ENCODE assay signal across 9 mouse cellular contexts in genomic region chr1:87608416-87609046, GRCm38 (mm10). TPM values are rescaled to one million over a fixed set of nuclear protein-coding genes. Genes with fewer than 3 reads are reported as not detected.
DNase-seq lines count a peak whose midpoint lies in the region; ATAC-seq and TF ChIP-seq lines count a peak whose summit lies in the region.
"Had no signal": no experiment of that assay in that cellular context is flagged by ENCODE, and none has a peak within 500 bp of the region (broad histone marks: within the 10 kb centered on the region; RNA-seq: fewer than 3 reads in every experiment).

No protein-coding gene starts in this region.

- H3K36me3 ChIP-seq in hindbrain, embryonic 11.5 days (ENCODE audit: control insufficient read depth, insufficient read depth, low read length), result no peaks in the 10 kb centered on the region
- H3K36me3 ChIP-seq in hindbrain, embryonic 16.5 days (ENCODE audit: control insufficient read depth, insufficient read depth, low read length), result no peaks in the 10 kb centered on the region
- H3K36me3 ChIP-seq in ES-E14 (ENCODE audit: control insufficient read depth, insufficient read depth, low read length, poor library complexity, severe bottlenecking), result no peaks in the 10 kb centered on the region
- H3K36me3 ChIP-seq in liver, embryonic 13.5 days, result no peaks in the 10 kb centered on the region
- H3K36me3 ChIP-seq: limb, embryonic 12.5 days had no signal

- no peak overlapping the region for H3K4me3 ChIP-seq in hindbrain, embryonic 11.5 days (ENCODE audit: low read depth, low read length)
- H3K4me3 ChIP-seq in hindbrain, embryonic 16.5 days (ENCODE audit: low read length), result no peak overlapping the region
- H3K4me3 ChIP-seq in ES-E14 (ENCODE audit: insufficient read depth in 1 of 2, low read depth in 1 of 2, low read length in 2 of 2, poor library complexity in 1 of 2, severe bottlenecking in 1 of 2), result no peak overlapping the region
- H3K4me3 ChIP-seq in liver, embryonic 13.5 days (replicated peaks), result no peak overlapping the region
- H3K4me3 ChIP-seq: limb, embryonic 12.5 days had no signal

- H3K27ac ChIP-seq in hindbrain, embryonic 11.5 days (ENCODE audit: low read depth, low read length), result no peak overlapping the region
- no peak overlapping the region for H3K27ac ChIP-seq in hindbrain, embryonic 16.5 days (ENCODE audit: low read depth, low read length)
- no peak overlapping the region for H3K27ac ChIP-seq in ES-E14 (ENCODE audit: insufficient read depth, low read depth, low read length, poor library complexity, severe bottlenecking)
- no peak overlapping the region for H3K27ac ChIP-seq in liver, embryonic 13.5 days
- H3K27ac ChIP-seq: limb, embryonic 12.5 days had no signal

- peak; percentile 74 for DNase-seq in hindbrain, embryonic 11.5 days (ENCODE audit: low spot score)
- peak; percentile 62 for DNase-seq in ES-E14 (ENCODE audit: low read depth, low spot score)
- DNase-seq in cerebellum, adult 9-11 months, result peak; percentile 47
- peak; percentile 52 for DNase-seq in liver, embryonic 13.5 days
- peak; percentile 42 for DNase-seq in ovary, postnatal 14 days (ENCODE audit: low spot score)
- DNase-seq in urinary bladder, postnatal 14 days (ENCODE audit: low spot score), result peak; percentile 69

- no peak overlapping the region for H3K9ac ChIP-seq in hindbrain, embryonic 11.5 days (ENCODE audit: low read depth, low read length)
- no peak overlapping the region for H3K9ac ChIP-seq in hindbrain, embryonic 16.5 days (ENCODE audit: low read depth, low read length)
- H3K9ac ChIP-seq in ES-E14 (ENCODE audit: insufficient read depth, low read depth, low read length, poor library complexity, severe bottlenecking), result no peak overlapping the region
- no peak overlapping the region for H3K9ac ChIP-seq in liver, embryonic 13.5 days
- H3K9ac ChIP-seq: limb, embryonic 12.5 days had no signal

- WGBS in hindbrain, embryonic 11.5 days, result 34% methylated on average over 7 of the region's 7 CpGs
- 27% methylated on average over 7 of the region's 7 CpGs for WGBS in hindbrain, embryonic 16.5 days
- 29% methylated on average over 7 of the region's 7 CpGs for WGBS in liver, embryonic 13.5 days (ENCODE audit: insufficient replicate concordance)

- no peaks in the 10 kb centered on the region for H3K4me1 ChIP-seq in hindbrain, embryonic 11.5 days (replicated peaks; ENCODE audit: control insufficient read depth, insufficient read depth, low read length)
- no peaks in the 10 kb centered on the region for H3K4me1 ChIP-seq in hindbrain, embryonic 16.5 days (ENCODE audit: control insufficient read depth, insufficient read depth, low read depth, low read length)
- peaks cover 0 to 3% of the 10 kb centered on the region in 2 experiments; a peak in 2 of 4 replicates for H3K4me1 ChIP-seq in ES-E14 (ENCODE audit: control insufficient read depth in 2 of 2, insufficient read depth in 2 of 2, low read length in 2 of 2, poor library complexity in 1 of 2)
- H3K4me1 ChIP-seq in liver, embryonic 13.5 days (replicated peaks), result 0 out of 2 replicates have a peak, but pooled peaks cover 7% of the 10 kb centered on the region
- H3K4me1 ChIP-seq: limb, embryonic 12.5 days had no signal

- no peak overlapping the region for H3K4me2 ChIP-seq in hindbrain, embryonic 11.5 days (replicated peaks; ENCODE audit: low read depth, low read length)
- no peak overlapping the region for H3K4me2 ChIP-seq in hindbrain, embryonic 16.5 days (ENCODE audit: low read length)
- no peak overlapping the region for H3K4me2 ChIP-seq in liver, embryonic 13.5 days
- H3K4me2 ChIP-seq: limb, embryonic 12.5 days had no signal

- no peak for ATAC-seq in hindbrain, embryonic 11.5 days (ENCODE audit: low FRiP score)
- ATAC-seq in hindbrain, embryonic 16.5 days, result no peak
- ATAC-seq in granulocyte monocyte progenitor cell, adult 5-6 weeks (replicated peaks; ENCODE audit: poor library complexity, severe bottlenecking), result peak; percentile 62
- ATAC-seq in liver, embryonic 13.5 days (ENCODE audit: low read depth), result peak; percentile 51; the same call in 1 of the 2 replicates

- H3K27me3 ChIP-seq in hindbrain, embryonic 11.5 days (ENCODE audit: control insufficient read depth, insufficient read depth, low read length), result no peaks in the 10 kb centered on the region
- H3K27me3 ChIP-seq in hindbrain, embryonic 16.5 days (replicated peaks; ENCODE audit: control insufficient read depth, insufficient read depth, low read length), result no peaks in the 10 kb centered on the region
- H3K27me3 ChIP-seq in liver, embryonic 13.5 days, result peaks cover 4% of the 10 kb centered on the region; the same call in 1 of the 2 replicates
- H3K27me3 ChIP-seq: limb, embryonic 12.5 days had no signal

- no peaks in the 10 kb centered on the region for H3K9me3 ChIP-seq in hindbrain, embryonic 11.5 days (ENCODE audit: control insufficient read depth, low read length)
- no peaks in the 10 kb centered on the region for H3K9me3 ChIP-seq in hindbrain, embryonic 16.5 days (ENCODE audit: control insufficient read depth, low read length)
- H3K9me3 ChIP-seq in ES-E14 (ENCODE audit: control insufficient read depth, insufficient read depth, low read depth, low read length), result no peaks in the 10 kb centered on the region
- H3K9me3 ChIP-seq in liver, embryonic 13.5 days (replicated peaks), result no peaks in the 10 kb centered on the region
- H3K9me3 ChIP-seq: limb, embryonic 12.5 days had no signal

- in situ Hi-C loops in ES-E14 (cut with MboI; ENCODE audit: low sequenced_read_pairs in 2 of 2, unreplicated experiment in 2 of 2), result no loop called here

TF ChIP-seq in ES-E14, 5 proteins besides CTCF, POLR2A, EP300 and RAD21:
- TF ChIP-seq HCFC1 (IDR thresholded peaks at IDR 0.05; ENCODE audit: borderline replicate concordance, insufficient read depth, low read length) (no peak), ZNF384 (IDR thresholded peaks at IDR 0.05; ENCODE audit: low read depth, low read length) (no peak), CHD2 (IDR thresholded peaks at IDR 0.05; ENCODE audit: low read depth, low read length) (no peak), MAFK (IDR thresholded peaks at IDR 0.05; ENCODE audit: insufficient read depth, low read depth, low read length) (no peak), ZC3H11A (IDR thresholded peaks at IDR 0.05; ENCODE audit: borderline replicate concordance, low read depth, low read length) (no peak)

RNA-seq across cellular contexts. Expression of gene Inpp5d, which starts 11.6 kb away (rescaled TPM):
- 3.7 and 4.2 TPM in 2 replicates for polyA plus RNA-seq in hindbrain, embryonic 11.5 days (2014; fragmentation: Nextera tagmentation; extraction: Ambion mirVana)
- polyA plus RNA-seq in hindbrain, embryonic 16.5 days (2015; fragmentation: Nextera tagmentation; extraction: Ambion mirVana), result 3.2 and 3.7 TPM in 2 replicates
- 39.5 and 52.4 TPM in 2 replicates for total RNA-seq in ES-E14 (2012; rRNA removed)
- 104 and 179 TPM in 2 replicates for total RNA-seq in granulocyte monocyte progenitor cell, adult 5-6 weeks (2014; fragmentation: Nextera tagmentation)
- 52.2 and 73.5 TPM in 2 replicates for total RNA-seq in granulocyte monocyte progenitor cell, adult 5-6 weeks (2017)
- 11.0 and 13.9 TPM in 2 replicates for polyA plus RNA-seq in liver, embryonic 13.5 days (2015; fragmentation: Nextera tagmentation; extraction: Ambion mirVana)

RNA-seq across cellular contexts. Expression of gene Ngef, which starts 34.9 kb away (rescaled TPM):
- polyA plus RNA-seq in hindbrain, embryonic 11.5 days (2014; fragmentation: Nextera tagmentation; extraction: Ambion mirVana), result 2.3 and 2.9 TPM in 2 replicates
- polyA plus RNA-seq in hindbrain, embryonic 16.5 days (2015; fragmentation: Nextera tagmentation; extraction: Ambion mirVana), result 28.9 and 29.9 TPM in 2 replicates
- total RNA-seq in ES-E14 (2012; rRNA removed), result 0.74 and 1.2 TPM in 2 replicates
- not detected in 2 replicates for total RNA-seq in granulocyte monocyte progenitor cell, adult 5-6 weeks (2014; fragmentation: Nextera tagmentation)
- not detected in 2 replicates for total RNA-seq in granulocyte monocyte progenitor cell, adult 5-6 weeks (2017)
- polyA plus RNA-seq in liver, embryonic 13.5 days (2015; fragmentation: Nextera tagmentation; extraction: Ambion mirVana), result 3.8 and 4.1 TPM in 2 replicates

Comparison
In these comparisons a context has a peak if more than half of its experiments do, and no peak if none do; other contexts are left out.
1. ATAC-seq: peak in granulocyte monocyte progenitor cell, adult 5-6 weeks (single experiment) and liver, embryonic 13.5 days (single experiment); none in hindbrain, embryonic 11.5 days (single experiment) and hindbrain, embryonic 16.5 days (single experiment).
2. Peak in every context shown above with its lines, with median percentiles within 50 percentile points of each other: DNase-seq.